Mouse (Mus musculus) c-Kit-positive CD71-negative TER-119-negative erythroid progenitor cells, embryonic 14.5 days (primary cell): ENCODE results near the gene Map2k7.

Source experiments
- DNase-seq: peaks from one replicate; pipeline ENCODE4 v3.0.0-alpha.2; 2013; ENCODE audit warnings: low read depth

Map2k7 gene

DNA sequence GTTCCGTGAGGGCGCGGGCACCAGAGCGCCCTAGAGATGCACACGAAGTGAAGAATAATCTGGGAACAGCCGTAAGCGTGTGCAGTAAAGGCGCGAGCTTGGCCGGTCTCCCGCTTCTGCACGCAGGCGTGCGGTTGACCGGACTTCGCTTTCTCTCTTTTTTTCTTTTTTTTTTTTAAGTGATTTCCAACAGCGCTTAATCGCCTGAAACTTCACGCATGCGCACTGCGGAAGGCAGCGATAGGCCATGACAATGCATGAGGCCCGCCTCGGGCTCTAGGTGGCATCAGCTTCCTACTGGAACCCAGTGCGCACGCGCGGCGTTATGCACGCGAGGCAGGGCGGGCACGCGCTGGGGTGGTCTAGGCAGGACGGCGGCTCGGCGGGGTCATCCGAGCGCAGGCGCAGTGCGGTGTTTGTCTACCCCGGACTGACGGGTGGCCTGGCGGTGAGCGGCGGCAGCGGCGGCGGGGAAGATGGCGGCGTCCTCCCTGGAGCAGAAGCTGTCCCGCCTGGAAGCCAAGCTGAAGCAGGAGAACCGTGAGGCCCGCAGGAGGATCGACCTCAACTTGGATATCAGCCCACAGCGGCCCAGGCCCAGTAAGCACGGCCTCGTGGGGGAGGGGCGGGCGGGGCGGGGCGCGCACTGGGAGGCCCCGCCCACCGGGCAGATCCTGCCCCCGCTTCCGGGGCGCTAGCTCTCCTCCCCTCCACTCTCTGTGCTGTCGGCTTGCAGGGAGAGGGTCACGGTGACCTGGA lies at the start of gene Map2k7, which contains the start of gene Gm49320:
Gene Map2k7, plus strand, starts transcription at position 307 of the 759 bp plus-strand sequence.
Gene Gm49320, plus strand, starts transcription at position 432 of the 759 bp plus-strand sequence.
- peak; percentile 98 for DNase-seq

DNA sequence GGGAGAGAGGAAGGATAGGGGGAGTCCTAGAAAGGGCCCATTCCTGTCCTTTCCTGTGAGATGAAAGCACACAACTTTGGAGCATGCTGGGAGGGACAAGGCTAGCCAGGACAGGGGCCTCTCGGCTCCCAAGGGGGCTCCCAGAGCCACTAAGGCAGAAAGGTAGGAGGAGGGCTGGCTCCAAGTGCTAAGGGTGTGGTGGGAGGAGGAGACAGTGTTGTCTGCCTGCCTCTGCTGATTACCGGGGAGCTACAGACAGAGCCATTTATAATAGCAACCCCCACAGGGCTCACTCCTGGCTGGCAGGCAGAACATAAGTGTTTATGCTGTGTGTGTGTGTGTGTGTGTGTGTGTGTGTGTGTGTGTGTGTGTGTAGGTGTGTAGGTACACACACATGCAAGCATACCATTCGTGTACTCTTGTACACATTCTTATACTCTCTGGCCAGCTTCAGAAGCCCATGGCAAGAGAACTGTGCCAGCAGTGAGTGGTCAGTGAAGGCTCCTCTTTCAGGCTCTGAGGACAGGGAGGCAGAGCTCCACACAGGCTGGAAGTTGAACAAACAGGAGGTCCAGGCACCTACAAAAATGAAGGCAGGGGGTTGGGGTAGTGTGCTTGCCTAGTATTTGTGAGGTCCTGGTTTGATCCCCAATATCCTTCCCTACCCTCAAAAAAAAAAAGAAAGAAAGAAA lies 49.4 kb upstream of the Map2k7 start:
- DNase-seq: no peak

DNA sequence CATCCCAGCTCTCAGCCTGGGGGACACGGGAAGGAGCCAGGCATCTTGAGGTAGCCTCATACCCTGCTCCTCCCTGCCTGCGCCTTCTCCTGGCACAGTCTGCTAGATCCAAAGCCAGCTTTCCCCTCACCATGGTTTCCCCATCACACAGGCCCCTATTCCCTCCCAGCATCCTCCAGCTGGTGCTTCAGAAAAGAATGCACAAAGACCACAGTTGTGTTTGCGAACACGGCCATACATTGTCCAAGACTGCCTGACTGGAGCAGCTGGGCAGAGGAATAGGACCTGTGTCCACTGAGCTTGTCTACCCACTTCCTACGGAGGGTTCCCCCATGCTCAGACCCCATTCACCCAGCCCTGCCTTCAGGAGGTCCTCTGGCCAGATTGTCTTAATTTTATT lies 46.2 kb upstream of the Map2k7 start:
- DNase-seq: no peak

DNA sequence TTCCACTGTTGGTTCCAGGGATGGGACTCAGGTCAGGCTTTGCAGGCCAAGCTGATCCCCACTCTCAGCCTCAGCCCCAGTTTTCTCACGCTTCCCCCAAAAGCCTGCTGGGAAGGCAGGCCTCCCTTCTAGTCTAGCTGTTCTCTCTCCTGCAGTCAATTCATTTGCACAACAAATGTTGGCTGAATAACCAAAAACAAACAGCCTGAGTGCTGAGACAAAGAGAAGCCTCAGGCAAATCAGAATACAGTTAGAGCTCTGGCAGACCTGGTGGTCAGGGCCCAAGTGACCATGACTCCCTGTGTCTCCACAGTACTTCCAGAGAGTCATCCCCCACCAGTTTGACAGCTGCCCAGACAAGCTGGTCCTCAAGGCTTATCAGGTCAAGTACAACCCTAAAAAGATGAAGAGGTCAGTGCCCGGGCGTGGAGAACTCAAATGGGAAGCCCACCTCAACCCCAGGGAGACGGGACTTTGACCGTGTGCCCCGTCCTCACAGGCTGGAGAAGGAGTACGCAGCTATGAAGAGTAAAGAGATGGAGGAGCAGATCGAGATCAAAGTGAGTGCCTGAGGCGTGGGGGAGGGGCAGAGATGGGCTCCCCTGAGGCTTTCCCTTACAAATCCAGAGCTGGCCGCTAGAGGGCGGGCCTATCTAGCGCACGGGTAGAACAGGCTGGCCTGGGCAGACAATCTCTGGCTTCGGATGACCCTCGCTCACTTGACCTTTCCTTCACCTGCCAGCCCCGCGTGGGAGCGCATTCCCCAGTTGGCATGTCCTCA lies 45.5 kb upstream of the Map2k7 start:
- DNase-seq: peak; percentile 73

DNA sequence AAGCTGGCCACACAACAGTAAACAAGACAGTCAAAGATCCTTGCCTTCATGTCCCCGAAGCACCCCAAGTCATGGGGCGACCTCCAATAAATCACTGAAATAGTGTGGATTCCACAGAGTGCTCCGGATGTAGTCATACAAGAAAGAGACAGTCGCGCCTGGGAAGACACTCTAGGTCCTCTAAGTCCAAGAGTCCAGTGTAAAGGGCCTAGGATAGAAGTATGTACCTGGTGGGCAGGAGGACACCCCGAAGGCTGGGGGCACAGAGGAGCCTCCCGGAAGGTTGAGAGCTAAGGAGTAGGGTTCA lies 45.0 kb upstream of the Map2k7 start:
- DNase-seq: no peak

DNA sequence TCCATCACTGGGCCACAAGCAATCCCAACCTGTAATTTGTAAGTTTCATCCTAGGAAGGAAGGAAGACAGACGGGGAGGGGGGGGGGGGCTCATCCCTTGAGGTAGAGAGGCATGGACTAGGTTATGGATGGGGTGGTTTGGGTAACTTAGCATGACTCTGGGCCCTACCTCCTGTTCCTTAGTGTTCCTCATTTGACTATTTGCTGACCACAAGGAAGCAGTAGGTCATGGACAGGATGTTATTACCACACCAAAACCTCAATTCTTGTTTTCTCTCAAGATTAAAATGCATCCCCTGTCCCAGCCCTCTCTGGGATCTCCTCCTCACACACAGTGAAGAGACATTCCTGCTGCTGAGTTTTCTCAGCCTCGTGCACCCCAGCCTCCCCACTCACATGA lies 37.2 kb upstream of the Map2k7 start:
- DNase-seq: no peak

DNA sequence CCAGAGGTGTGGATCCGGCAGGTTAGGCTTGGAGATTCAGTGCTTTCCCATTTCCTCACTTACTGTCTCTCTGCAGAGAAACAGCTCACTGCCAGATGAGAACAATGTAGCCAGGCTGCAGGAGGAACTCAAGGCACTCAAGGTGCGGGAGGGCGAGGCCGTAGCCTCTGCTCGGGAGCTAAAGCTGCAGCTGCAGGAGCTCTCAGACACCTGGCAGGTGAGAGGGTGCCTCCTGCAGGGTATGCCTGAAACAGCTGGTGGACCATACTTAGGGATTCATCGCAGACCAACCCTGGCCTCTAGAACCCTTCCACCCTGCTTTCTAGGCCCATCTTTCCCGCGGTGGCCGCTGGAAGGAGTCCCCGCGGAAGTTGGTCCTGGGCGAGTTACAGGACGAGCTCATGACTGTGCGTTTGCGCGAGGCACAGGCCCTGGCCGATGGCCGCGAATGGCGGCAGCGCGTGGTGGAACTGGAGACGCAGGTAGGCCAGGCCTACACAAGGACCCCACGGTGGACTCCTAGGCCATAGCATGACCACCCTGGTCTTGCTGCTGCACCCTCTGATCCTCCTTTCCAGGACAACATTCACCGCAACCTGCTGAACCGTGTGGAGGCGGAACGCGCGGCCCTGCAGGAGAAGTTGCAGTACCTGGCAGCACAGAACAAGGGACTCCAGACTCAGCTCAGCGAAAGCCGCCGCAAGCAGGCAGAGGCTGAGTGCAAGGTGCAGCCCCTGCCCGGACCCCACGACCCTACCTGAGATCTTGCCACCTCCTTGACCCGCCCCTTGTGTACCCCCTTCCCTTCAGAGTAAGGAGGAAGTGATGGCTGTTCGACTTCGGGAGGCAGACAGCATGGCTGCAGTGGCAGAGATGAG lies 33.1 kb upstream of the Map2k7 start:
- DNase-seq: no peak

DNA sequence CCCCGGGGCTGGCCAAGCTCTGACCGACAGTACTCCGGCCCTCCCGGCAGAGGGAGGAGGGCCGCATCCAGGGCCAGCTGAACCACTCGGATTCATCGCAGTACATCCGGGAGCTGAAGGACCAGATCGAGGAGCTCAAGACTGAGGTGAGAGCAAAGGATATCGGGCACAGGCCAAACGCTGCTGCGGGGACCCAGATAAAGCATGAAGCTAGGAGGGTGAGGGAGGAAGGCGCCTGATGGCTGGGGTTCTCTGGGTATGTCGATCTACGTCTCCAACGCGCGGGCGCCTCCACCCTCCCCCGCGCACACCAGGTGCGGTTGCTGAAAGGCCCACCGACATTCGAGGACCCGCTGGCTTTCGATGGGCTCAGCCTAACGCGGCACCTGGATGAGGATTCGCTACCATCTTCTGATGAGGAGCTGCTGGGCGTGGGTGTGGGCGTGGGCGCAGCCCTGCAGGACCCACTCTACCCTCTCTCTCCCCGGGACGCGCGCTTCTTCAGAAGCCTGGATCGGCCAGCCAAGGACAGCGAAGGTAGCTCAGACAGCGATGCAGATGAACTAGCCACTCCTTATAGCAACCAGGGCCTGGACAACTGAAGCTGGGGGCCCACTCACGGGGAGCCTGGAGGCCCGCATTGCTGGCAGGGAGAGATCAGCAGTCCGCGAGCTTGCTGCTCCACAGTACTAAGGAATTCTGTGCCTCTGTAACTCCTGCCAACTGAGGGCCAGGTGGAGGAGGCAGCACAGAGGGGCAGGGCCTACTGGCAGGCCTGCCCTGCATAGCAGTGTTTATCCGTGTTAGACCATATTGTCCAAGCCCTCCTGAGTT lies 32.1 kb upstream of the Map2k7 start:
- no peak for DNase-seq

DNA sequence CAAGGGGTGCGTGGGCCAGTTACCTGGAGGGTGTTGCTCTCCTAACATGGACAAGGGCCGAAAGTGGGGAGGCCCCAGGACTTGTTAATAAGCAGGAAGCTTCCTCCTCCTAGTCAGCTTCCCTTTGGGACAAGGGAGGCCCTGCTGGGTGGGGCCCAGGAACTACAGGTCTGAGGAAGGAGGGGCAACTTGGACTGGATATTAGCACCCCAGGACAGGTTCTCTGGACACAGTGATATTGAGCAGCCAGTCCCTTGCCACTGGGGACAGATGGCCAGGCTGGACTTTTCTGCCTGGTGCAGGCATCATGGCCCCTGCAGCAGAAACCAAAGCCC lies 31.6 kb upstream of the Map2k7 start:
- DNase-seq: no peak

DNA sequence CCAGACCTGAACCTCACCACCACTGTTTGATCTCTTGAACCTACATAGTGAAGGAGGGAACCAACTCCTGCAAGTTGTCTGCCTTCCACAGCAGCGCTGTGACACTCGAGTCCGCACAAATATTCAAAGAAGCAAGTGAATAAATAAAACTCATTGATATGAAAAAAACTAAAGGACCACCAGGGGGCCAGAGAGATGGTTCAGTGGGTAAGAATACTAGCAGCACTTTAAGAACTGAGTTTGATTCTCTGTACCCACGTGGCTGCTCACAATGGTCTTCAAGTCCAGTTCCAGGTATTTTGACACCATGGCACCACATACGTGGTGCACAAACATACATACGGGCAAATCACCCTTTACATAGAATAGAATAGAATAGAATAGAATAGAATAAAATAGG lies 27.4 kb upstream of the Map2k7 start:
- DNase-seq: no peak

DNA sequence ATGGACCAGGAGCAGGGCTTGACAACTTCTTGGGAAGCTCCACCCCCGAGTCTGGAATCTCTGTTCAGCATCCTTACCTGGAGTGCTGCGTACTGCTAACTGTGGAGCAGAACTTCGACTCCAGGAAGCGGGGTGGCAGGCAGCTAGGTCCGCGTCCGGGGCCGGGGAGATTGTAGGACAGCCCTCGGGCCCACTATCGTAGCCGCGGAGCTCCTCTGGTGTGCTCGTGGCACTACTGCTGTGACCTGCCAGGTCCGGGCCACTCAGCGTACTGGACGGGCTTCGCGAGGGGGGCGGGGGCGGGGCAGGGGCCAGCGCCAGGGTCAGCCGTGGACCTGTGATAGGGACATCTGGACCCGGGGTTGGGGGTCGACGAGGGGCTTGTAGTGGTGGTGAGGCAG lies 25.7 kb upstream of the Map2k7 start:
- DNase-seq: no peak

DNA sequence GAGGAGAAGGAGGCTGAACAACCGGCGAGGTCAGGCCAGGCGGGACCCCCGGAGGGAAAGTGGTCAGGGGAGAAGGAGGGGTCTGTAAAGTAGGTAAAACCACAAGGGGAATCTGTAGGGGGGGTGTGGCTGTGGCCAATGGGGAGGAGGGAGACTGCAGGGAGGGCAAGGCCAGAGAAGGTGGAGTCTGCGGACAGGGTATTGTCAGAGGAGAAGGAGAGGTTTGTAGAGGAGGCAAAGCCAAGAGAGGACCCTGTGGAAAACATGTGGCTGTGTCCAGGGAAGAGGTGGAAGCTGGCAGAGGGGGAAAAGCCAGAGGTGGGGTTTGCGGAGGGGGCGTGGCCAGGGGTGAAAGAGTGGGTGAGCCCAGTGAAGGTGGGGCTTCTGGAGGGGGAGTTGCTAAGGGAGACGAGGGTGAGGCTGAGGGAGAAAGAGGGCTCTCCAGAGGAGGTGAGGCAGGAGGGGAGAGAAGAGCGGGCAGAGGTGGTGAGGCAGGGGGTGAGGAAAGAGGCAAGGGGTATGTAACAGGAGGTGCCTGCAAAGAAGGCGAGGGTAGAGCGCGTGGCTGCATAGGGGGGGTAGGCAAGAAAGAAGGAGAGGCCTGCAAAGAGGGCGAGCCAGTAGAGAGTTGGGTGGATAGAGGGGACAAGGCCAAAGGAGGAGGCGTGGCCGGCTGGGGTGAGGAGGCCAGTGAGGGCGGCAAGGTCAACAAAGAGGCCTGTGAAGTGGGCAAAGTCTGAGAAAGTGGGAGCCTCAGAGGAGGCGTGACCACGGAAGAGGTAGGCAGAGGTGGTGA lies 25.1 kb upstream of the Map2k7 start:
- DNase-seq: no peak

DNA sequence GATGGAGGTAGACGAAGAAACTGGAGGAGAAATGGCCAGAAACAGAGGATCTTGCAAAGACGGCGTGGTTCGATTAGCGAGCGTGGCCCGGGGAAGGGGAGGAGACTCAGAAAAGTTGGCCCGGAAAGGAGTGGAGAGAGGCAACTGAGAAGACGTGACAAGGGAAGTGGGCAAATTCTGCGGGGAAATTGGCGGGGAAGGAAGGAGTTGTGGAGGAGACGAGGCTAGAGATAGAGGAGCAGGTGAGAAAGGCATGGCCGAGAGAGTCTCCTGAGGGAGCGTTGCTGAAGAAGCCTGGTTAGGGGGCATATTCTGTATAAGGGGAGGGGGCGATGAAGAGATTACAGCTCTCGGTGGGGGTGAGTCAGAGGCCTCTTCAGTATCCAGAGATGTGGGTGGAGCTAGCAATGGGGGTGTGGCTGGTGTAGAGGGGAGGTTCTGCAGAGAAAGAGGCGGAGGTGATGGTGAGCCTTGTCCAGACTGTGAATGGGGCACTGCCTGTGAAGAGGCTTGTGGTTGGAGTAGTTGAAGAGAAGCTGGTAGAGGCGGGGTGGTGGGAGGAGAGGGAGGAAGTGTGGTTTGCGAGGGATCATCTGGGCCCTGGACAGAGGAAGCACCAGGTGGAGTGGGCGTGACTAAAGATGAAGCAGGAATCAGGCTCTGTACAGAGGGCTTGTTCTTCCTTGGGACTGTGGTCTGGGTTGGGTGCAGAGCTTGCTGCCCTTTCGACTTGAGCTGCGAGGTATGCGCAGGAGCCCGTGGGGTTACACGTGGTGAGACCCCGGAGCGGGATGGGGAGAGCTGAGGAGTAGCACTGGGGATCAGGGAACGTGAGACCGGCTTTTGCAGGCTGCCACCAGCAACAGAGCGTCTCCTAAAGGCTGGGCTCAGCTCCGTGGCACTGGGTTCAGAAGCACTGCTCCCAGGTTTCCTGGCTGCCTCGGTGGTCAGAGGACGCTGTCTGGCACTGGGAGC lies 24.2 kb upstream of the Map2k7 start:
- peak; percentile 37 for DNase-seq

DNA sequence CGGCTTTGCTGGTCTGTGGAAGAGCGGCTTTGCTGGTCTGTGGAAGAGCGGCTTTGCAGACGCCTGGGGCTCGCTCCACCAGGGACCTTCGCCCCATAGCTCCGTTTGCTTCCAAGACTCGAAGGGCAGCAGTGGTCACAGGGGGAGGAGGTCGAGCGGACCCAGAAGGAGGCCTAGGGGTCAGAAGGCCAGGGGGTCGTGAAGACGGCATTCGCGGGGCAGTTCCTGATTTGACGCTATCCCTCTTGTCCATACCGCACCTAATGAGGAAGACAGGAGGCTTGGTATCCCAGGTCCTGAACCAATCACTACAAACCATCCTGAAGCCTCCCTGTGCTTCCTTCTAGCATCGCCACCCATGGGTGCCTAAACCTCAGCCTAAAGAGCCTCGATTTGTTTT lies 22.2 kb upstream of the Map2k7 start:
- no peak for DNase-seq

DNA sequence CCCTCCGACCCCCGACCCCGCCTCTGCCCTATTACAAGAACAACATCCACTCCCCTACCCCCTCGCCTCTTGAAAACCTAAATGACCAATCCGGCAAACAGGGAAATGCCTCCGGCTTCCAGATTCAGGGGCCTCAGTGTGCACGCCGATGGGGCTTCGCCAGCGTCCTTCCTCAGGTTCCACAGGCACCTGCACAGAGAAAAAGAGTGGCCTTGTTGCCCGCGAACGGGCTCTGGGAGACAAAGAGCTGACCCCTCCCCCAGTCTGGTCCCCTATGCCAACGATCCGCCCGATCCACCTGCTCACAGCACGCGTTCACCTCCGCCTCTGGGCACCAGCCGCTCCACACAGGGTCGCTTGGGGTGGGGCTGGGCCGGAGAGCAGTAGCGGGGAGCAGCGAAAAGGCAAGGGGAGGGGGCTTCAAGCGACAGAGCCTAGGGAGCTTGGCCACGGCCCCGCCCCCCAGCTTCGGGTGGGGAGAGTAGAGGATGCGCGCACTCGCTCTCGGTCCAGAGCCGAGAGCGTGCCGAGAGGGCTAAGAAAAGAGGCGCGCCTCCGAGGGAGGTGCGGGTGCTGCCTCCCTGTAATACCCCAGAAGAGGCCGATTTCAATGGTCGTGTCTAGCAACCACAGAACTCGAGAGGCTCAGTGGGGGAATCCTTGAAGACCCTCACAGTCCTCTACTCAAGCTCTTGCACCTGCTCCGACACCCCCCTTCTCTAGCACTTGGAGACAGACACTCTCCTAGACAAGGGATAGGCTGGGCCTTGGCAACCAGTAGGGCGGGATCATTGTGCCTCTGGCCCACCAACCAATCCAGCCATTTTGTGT lies 21.5 kb upstream of the Map2k7 start, which contains the start of gene Prr36:
Gene Prr36, minus strand, starts transcription at position 669 of the 831 bp plus-strand sequence.
- DNase-seq: no peak

DNA sequence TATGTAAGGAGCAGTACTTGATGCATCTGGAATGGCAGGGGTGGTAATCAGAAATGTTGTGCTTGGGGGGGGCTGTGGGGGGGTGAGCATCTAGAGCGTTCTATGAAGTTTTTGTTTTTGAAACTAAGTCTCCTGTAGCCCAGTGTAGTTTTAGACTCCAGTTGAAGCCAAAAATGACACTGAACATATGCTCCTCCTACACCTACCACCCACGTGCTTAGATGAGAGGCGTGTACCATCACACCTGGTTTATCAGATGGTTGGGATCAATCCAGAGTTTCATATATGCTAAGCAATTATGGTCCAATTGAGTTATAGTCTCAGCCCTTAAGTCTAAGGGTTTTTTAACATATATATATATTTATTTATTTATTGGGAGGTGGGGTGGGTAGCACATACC lies 18.9 kb upstream of the Map2k7 start:
- no peak for DNase-seq

DNA sequence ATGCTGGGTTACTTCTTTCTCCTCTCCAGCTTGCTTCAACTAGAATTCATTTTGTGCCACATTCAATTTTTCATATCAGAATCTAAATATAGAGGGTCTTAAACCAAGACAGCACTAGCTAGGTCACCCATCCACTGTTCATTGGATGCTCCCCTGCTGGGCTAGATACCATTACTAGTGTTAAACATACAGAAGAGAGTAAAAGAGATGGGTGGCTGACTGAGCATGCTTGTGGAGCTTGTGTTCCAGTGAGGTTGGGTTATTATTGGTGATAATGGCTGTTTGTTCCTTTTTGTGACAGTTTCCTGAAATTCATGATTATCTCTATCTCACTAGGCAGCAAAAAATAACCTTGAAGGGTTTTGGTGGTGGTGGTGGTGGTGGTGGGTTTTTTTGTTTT lies 16.5 kb upstream of the Map2k7 start:
- DNase-seq: no peak

DNA sequence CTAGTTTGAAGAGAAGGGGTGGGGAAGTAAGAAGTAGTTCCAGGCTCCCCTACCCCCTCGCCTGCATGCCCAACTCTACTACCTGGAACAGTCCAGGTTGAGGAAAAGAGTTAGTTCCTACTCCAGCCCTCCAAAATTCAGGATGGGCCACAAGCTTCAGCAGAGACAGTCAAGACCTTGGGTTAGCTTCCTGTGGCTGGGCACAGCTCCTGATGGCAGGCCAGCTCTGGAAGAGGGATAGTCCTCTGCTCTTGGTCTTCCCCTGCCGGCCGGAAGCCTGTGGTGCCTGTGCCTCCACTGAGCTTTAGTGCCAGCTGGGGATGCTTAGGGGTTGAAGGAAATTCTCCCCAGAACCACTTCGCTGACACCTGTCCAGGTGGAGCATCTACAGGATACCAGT lies 12.2 kb upstream of the Map2k7 start:
- DNase-seq: no peak
